Mouse (Mus musculus) bone marrow, adult 2 months (tissue): ENCODE data around the gene Tas1r3.

ENCODE experiments used
- CTCF ChIP-seq: fragments of 200-500 bp; IDR thresholded peaks from 2 replicates; pipeline ENCODE4 v1.5.1; 2011; ENCODE audit warnings: low read length, control low read depth; ENCODE audit not compliant: control insufficient read depth, insufficient read depth
- POLR2A ChIP-seq: fragments of 200-500 bp; IDR thresholded peaks from 2 replicates; pipeline ENCODE4 v1.6.1; 2011; ENCODE audit warnings: low read depth, mild to moderate bottlenecking, control low read depth, low read length, borderline replicate concordance; ENCODE audit not compliant: control insufficient read depth

- TF ChIP-seq CTCF = no peak
- TF ChIP-seq POLR2A = no peak
Measured at GRCm38 (mm10) chr4:155889316-155889715, 26.2 kb upstream of the Tas1r3 start.
